Mouse (Mus musculus) right cerebral cortex, adult 18-20 months (tissue): ENCODE measurements around the gene Ppp1r14b.

Source experiments
- DNase-seq: peaks from one replicate; pipeline ENCODE4 v3.0.0; 2022; ENCODE audit warnings: mixed read lengths

Gene Ppp1r14b

DNA sequence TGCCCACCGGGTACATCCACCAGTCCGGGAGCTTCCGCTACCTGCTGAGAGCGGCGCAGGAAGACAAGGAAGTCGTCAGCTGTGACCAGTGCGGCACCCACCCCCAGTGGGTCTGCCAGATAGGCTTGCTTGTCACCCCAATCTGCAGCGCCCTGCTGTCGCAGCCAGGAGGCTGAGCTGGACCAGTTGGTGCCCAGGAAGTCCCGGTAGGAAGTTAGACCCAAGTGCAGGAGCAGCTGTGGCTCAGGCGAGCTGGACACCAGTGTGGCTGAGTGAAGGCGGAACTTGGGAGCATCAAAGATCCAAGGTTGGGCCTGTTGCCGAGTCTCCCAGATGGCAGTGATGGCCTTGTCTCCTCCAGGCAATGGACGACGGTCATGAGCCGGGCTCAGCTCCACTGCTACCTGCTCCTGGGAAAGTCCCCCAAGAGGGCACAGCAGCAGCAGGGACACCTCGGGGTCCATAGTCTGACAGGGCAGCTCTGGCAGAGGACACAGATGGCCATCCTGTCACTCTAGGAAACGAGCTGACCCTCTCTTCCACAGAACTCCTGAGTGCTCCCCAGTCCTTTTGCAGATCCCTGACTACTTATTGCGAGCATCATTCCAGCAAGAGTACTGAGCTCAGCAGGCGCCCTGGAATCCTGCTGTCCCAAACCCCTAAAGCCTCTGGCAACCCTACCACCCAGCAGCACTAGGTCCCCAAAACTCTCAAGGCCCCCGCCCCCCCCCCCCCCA is 20.7 kb downstream of the Ppp1r14b start:
- DNase-seq: no peak

DNA sequence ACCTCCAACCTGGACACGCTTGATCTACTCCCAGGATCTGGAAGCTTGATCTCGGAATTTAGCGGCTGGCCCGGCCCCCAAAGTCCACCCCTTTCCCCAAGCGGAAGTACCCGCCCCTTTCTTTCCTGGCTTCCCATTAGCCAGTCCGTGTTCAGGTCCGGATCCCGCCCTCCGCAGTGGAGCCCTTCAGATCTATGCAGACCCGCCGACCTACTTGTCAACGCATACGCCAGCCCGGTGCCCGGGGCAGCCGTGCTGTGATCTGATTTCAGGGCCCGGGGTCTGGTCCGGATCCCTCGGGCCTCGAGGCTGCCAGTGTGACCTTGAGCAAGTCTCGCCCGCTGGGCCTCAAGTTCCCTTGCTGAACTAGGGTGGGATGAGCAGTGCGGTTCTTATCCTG is 21.2 kb downstream of the Ppp1r14b start, which contains the start of the genes Nudt22 and Trpt1:
TSS of gene Nudt22 (minus strand) at position 112 of the 400 bp plus-strand sequence.
TSS of gene Trpt1 (plus strand) at position 126 of the 400 bp plus-strand sequence.
- peak; percentile 89 for DNase-seq

DNA sequence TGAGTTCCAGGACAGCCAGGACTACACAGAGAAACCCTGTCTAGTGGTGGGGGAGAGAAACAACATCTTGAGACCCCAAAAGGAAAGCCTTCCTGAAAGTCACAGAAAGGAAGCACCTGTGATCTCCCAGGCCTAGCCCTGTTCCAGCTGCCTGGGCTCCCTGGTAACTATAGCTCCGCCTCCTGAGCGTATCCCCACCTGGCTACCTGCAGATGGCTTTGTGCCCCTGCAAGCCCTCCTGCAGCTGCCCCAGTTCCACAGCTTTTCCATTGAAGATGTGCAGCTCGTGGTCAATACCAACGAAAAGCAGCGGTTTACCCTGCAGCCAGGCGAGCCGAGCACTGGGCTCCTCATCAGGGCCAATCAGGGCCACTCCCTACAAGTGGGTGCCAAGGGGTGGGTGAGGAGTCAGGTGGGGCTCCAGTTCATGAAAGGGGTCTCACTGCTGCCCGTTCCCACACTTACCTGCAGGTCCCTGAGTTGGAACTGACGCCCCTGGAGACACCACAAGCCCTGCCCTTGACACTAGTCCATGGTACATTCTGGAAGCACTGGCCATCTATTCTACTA is 23.0 kb downstream of the Ppp1r14b start:
- DNase-seq: no peak

DNA sequence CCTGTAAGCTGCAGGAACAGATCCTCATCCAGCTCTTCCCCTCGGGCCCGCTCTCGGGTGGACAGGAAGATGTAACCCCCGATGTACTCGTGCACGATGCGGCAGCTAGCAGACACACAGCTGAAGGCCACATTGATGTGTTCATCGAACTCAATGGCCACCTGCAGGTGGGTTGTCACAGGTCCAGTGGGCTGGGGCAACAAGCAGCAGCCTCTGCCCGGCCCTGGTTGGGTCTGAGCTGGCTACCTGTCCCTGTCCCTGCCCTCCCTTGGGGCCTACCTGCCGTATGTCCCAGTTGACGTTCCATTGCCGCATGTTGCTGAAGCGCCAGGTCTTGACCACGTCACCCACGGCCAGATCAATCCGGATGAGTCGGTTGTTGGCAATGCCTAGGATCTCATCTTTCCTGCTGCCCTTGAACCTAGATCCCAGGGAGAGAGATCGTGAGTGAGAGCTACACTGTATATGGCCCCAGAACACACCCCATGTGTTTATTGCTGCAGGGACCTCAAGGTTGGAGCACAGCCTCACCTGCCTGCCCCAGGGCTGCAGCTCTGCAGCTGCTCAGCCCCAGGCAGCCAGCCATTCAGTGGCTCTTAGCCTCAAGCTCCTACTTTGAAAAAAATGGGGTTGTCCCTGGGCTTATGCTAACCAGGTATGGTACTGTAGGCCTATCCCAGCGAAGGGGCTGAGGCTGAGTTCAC is 24.7 kb downstream of the Ppp1r14b start:
- DNase-seq: no peak

DNA sequence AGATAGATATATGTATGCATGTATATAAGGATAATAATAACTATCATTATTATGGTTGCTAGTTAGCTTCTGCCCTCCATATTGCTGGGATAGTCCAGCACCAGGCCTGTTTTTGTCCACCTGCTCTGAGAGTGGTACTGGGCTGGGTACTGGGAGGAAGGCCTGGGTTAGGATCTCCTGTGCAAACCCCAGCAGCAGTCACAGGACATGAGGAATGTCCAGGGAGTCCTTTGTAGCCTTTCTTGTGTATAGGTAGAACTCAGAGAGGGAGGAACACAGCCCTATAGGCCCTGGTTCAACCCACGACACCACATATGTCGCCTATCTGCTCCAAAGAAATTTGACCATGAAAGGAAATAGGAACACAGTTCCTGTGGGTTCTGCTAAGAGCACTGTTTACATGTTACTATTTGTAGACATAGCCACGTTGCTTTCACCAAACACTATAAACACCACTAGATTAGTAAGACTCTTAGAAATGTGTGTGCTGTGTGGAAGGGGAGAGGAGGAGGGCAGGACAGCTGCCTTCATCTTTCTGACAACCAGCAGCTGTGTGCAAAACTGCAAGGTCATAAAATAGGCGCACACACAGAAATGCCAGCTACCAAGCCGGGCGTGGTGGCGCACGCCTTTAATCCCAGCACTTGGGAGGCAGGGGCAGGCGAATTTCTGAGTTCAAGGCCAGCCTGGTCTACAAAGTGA is 32.3 kb downstream of the Ppp1r14b start:
- no peak for DNase-seq

DNA sequence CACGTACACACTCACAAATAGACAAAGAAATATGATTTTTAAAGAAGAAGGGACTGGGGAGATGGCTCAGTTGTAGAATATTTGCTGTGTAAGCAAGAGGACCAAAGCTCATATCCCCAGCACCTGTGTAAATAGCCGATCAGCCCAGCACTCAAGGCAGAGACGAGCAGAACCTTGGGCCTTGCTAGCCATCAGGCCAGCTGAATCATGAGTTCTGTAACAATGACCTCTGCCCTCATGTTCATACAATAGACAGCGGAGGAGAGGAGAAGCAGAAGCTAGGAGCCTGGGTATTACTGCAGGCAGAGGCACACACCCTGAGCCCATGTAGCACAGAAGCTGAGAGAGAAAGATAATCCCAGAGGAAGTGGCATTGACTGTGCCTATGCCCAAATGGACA is 37.7 kb downstream of the Ppp1r14b start:
- DNase-seq: no peak

DNA sequence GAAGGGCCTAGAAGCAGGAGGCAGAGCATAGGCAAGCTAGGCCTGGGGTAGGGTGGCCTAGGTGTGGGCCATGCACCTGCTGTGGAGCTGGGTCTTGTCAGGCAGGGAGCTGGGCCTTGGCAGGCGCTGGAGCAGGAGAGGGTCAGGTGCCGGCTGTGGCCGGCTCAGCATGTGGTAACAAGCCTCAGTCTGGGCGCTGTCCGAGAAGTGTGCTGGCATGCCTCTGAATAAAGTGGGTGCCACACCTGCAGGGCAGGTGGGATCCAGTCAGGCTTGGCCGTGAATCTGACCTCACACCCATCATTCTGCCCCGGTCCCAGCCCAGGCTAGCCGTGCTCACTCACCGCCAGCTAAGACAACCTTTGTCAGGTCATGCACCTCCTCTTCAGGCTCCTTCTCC is 39.2 kb downstream of the Ppp1r14b start:
- no peak for DNase-seq

DNA sequence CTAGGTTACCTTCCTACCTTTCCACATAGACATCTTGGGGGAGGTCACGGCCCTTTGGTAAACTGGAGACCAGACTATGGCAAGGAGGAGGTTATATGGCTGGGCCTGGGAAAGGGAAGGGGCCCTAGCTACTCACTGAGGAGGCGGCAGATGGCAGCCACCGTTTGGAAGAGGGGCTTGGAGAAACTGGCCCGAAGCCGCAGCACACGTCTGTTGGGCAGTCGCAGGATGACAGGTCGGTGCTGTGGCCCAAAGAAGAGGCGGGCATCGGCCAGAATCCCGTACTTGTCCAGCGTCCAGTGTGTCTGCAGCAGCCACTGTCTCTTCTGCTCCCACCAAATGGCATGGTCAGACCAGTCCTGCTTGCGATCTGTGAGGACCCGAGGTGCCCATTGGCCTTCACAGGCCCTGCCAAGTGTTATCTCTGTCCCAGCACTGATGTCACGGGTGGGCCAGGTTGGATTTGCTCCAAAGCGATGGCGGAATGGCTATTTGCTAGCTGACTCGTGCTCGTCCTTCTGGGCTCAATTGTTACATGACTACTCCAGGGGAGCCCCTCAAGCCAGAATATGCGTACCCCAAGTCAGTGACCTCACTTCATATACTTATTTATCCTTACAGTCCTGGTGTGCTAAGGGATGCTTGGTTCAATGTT is 39.8 kb downstream of the Ppp1r14b start:
- no peak for DNase-seq

DNA sequence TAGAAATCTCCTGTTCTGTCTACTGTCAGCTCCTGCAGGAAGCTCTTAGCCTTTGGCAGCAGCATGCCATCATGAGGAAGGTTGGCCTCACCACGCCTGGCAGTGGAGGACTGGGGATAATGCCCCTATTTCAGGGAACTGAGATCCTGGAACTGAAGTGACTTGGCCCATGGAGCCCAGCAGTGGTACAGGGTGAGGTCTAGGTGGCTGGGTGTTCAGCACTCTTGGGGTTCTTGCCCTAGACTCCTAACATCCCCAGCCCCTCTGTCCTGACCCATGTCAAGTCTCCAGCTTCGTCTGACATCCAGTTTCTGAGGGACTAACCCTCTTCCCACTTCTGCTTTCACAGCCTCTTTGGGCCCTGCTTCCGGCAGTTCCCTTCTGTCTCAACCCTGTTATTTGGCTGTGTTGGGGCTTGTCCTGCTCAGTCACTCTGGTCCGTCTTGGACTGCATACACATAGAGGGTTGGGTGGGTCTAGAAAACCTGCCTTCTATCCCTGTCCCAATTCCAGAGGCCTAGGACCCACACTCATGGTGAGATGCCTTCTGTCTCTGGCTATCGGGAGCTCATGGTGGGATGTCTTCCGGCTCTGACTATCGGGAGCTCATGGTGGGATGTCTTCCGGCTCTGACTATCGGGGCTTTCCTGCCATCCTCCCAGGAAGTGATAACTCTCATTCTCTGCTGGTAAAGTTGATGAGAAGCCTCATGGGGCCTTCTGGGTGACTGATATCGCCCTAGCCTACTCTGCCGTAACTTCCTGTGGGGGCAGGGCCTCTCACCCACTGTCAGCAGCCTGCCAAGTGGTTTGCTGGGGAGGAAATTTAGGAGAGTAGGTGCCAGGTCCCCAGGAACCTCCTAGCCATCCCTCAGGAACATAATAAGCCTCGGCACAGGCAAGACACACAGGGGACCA is 43.0 kb downstream of the Ppp1r14b start:
- DNase-seq: no peak

DNA sequence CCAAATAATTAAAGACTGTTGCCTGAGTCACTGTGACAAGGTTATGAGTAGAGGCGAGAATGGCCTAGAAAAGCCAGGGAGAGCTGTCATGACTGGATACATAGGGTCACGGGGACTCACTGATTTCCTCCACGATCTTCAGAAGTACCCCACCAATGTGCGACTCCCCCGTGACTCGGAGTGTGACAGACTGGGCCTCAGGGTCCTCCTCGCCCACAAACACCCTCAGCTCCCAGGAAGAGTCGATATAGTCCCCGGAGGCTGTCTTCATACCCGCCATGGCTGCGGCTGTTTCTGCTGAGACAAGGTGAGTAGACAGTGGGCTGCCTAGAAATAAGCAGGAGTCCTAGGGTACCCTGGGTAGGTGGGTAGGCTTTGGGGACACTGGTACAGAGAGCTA is 43.8 kb downstream of the Ppp1r14b start:
- no peak for DNase-seq

DNA sequence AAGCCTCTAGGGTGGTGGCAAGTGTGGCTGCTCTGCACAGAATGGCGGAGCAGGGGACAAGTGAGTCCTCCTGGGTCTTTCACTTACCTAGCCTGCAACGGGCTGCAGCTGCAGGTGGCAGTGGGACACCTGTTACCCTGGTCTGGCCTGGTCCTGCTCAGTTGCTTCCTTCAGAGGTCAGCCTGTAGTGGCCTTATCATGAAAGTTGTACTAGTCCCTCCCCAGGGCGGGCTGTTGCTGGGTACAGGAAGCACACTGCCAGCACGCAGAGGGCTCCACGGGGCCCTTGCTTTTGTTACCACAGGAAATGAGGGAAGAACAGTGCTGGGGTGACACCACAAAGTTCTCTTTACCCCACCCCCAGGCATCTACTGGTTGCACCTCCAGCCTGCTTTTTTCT is 44.4 kb downstream of the Ppp1r14b start, which contains the start of gene Fermt3:
TSS of gene Fermt3 (minus strand) at position 279 of the 400 bp plus-strand sequence.
- DNase-seq: no peak

DNA sequence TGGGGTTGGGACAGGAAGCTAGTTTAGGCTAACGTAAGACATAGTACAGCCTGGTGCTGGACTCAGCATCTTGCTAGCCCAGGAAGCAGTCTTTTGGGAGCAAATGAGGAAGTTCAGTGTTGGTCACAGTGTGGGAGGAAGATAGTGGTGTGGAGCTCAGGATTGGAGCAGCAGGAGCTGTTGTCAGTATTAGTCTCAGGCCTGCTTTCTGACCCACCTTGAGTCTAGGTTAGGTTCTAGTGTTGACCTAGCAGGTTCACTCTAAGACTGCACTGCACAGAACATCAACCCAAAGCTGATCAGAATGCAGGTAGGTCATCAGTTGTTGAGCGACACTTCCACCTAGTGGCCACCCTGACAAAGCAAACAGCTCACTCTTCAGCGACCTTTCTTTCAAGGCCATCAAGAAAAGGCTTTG is 45.5 kb downstream of the Ppp1r14b start:
- DNase-seq: no peak
